Mouse (Mus musculus) forebrain, embryonic 14.5 days (tissue): ENCODE measurements around the gene Ppfibp1. TPM values are rescaled to one million over a fixed set of nuclear protein-coding genes. Genes with fewer than 3 reads are reported as not detected.
A peak's percentile ranks its signal among the peaks of the same experiment; 100 is the strongest.

ENCODE experiments used
- ATAC-seq: fragments of 200-750 bp; cut with Nextera tagmentation; 2 replicates; pipeline ENCODE4 v1.8.0; 2017; ENCODE audit warnings: mild to moderate bottlenecking, moderate library complexity
- DNase-seq: peaks from one replicate; pipeline ENCODE4 v3.0.0-alpha.2; 2015; ENCODE audit warnings: low spot score
- H3K27ac ChIP-seq: fragments of 300-500 bp; sonication (generic); 2 replicates; pipeline ENCODE4 v1.5.1; 2014; ENCODE audit warnings: low read depth, mild to moderate bottlenecking, control low read depth, low read length, moderate library complexity
- H3K27me3 ChIP-seq: fragments of 300-500 bp; sonication (generic); replicated peaks from 2 replicates; pipeline ENCODE4 v1.6.1; 2014; ENCODE audit warnings: low read length, control low read depth, mixed read lengths; ENCODE audit not compliant: control insufficient read depth, insufficient read depth
- H3K36me3 ChIP-seq: fragments of 300-500 bp; sonication (generic); 2 replicates; pipeline ENCODE4 v1.6.1; 2014; ENCODE audit warnings: low read length, control low read depth; ENCODE audit not compliant: control insufficient read depth, insufficient read depth
- H3K4me1 ChIP-seq: fragments of 300-500 bp; sonication (generic); 2 replicates; pipeline ENCODE4 v1.6.1; 2014; ENCODE audit warnings: antibody characterized with exemption, low read length, control low read depth; ENCODE audit not compliant: control insufficient read depth, insufficient read depth
- H3K4me2 ChIP-seq: fragments of 300-500 bp; sonication (generic); 2 replicates; pipeline ENCODE4 v1.6.1; 2014; ENCODE audit warnings: mild to moderate bottlenecking, control low read depth, low read length
- H3K4me3 ChIP-seq: fragments of 300-500 bp; sonication (generic); 2 replicates; pipeline ENCODE4 v1.5.1; 2014; ENCODE audit warnings: low read depth, low read length, control low read depth
- H3K9ac ChIP-seq: fragments of 300-500 bp; sonication (generic); 2 replicates; pipeline ENCODE4 v1.6.1; 2014; ENCODE audit warnings: mild to moderate bottlenecking, low read length, control low read depth, moderate library complexity
- H3K9me3 ChIP-seq: fragments of 300-500 bp; sonication (generic); replicated peaks from 2 replicates; pipeline ENCODE4 v1.6.1; 2016; ENCODE audit warnings: low read length, control low read depth, mixed read lengths; ENCODE audit not compliant: control insufficient read depth
- WGBS: fragments of 180-500 bp; shearing (Covaris S2); extraction: QIAGEN DNeasy Blood & Tissue Kit; methylation state at CpG from one replicate; pipeline ENCODE4 v1.1.7; 2014; 5-methylcytosine and 5-hydroxymethylcytosine counted together
- polyA plus RNA-seq: library from polyadenylated mRNA; unstranded; fragments of >200 nt; fragmentation: Nextera tagmentation; extraction: Ambion mirVana; gene quantifications from 2 replicates; pipeline ENCODE4 v1.2.1, GENCODE M21; 2014

Ppfibp1 gene
- polyA plus RNA-seq, 1 experiment from 2014 or later, result 10.9 TPM

DNA sequence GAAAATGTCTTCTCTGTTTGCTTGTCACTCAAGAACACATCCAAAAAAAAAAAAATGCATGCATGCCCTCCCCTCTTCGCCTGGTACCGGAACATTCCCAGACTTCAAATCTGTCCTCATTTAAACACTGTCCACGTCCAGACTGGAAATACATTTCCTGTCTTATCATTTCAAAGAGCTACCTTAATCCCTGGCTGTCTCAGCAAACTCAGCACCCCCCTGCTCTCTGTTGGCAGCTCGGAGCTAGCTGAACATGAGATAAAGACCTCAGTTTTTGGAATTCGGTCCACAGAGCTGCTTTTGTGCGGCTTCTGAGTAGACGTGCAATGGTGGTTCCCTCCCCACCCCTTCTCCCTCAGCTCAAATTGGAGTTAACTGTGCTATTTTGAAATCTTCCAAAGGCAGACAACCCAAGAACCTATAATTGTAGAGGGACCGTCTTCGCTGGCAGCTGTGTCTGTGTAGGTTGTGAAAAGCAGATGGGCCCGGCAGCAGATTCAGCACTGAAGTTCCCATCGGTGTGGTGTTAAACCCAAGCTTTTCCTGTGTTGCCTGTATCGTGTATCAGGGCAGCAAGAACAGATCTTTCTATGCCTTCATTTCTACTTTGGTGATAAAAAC, 10.8 kb upstream of the Ppfibp1 start:
- ATAC-seq (no peak), DNase-seq (no peak)
- Histone ChIP-seq H3K4me2 (no peak overlapping the region), H3K27ac (no peak overlapping the region), H3K9ac (no peak overlapping the region), H3K4me3 (no peak overlapping the region), H3K36me3 (no peaks in the 10 kb centered on the region), H3K9me3 (peaks cover 3% of the 10 kb centered on the region; the same call in 1 of the 2 replicates), H3K4me1 (peaks cover 2% of the 10 kb centered on the region; the same call in 1 of the 2 replicates), H3K27me3 (no peaks in the 10 kb centered on the region)
- WGBS, result 86% methylated on average over 12 of the region's 12 CpGs

DNA sequence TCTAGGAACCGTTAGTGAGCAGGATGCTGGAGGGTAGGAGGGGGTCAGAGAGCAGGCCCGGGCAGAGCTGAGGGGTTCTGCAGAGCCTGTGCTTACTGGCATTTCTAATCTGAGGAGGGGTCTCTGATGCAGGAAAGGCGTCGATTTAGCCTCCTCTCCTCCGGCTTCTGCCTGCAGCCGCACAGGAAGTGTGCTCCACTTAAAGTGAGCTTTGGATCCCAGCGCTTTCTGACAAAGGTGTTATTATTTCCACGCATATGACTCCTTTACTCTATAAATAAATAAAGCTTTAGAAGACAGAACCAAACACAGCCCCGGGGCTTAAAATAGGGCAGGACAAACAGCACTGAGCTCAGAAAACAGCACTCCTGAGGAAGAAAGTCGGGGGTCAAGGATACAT, 9.4 kb upstream of the Ppfibp1 start:
- Histone ChIP-seq H3K4me2 (no peak overlapping the region), H3K9ac (no peak overlapping the region), H3K36me3 (no peaks in the 10 kb centered on the region), H3K4me1 (peaks cover 2% of the 10 kb centered on the region; the same call in 1 of the 2 replicates), H3K27ac (no peak overlapping the region), H3K27me3 (no peaks in the 10 kb centered on the region), H3K9me3 (peaks cover 3% of the 10 kb centered on the region; the same call in 1 of the 2 replicates), H3K4me3 (no peak overlapping the region)
- ATAC-seq (peak; percentile 15; the same call in 1 of the 2 replicates), DNase-seq (no peak)
- 12% methylated on average over 10 of the region's 10 CpGs for WGBS

DNA sequence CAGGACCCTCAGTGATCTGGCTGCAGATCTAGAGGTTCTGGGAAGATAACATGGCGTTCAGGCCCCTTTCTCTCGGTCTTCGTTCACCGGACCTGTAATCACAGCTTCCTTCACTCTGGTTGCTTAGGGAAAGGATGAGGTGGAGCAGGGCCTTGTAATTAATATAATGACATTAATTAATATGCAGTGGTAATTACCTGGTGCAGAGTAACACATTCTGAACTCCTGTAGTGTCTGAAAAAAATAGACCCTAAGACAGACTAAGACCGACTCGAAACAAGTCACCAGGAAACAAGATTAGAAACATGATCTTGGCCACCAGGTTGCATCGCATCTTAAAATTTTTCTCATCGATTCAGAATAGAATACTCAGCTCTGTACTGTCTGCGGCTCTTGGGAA, 8.4 kb upstream of the Ppfibp1 start:
- ATAC-seq, result no peak
- H3K4me3 ChIP-seq, result no peak overlapping the region
- no peak overlapping the region for H3K9ac ChIP-seq
- no peak overlapping the region for H3K4me2 ChIP-seq
- DNase-seq, result no peak
- no peak overlapping the region for H3K27ac ChIP-seq
- H3K9me3 ChIP-seq, result peaks cover 3% of the 10 kb centered on the region; the same call in 1 of the 2 replicates
- H3K36me3 ChIP-seq, result no peaks in the 10 kb centered on the region
- peaks cover 2% of the 10 kb centered on the region; the same call in 1 of the 2 replicates for H3K4me1 ChIP-seq
- no peaks in the 10 kb centered on the region for H3K27me3 ChIP-seq
- WGBS, result 51% methylated on average over 9 of the region's 9 CpGs

DNA sequence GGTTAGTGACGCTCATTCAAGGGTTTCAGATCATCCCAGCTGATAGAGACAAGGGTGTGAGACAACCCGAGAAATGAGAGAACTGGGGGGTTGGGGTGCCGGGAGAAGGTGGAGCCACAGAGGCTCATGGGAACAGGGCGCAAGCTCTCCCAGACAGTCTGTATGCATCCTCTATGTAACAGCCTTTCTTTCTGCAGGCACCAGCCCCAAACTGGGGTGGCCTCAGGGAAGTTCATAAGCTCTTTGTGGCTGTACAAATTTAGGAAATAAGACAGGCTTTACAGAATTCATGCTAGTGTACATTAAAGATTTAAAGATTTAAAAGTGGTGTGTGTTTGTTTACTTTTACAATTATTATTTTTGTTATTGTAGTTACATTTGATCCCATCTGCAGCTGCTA, 8.0 kb upstream of the Ppfibp1 start:
- no peak overlapping the region for H3K4me2 ChIP-seq
- H3K9ac ChIP-seq, result no peak overlapping the region
- WGBS, result 60% methylated on average over 4 of the region's 4 CpGs
- DNase-seq, result no peak
- ATAC-seq, result no peak
- H3K4me3 ChIP-seq, result no peak overlapping the region
- no peak overlapping the region for H3K27ac ChIP-seq
- H3K4me1 ChIP-seq, result peaks cover 2% of the 10 kb centered on the region; the same call in 1 of the 2 replicates
- no peaks in the 10 kb centered on the region for H3K36me3 ChIP-seq
- peaks cover 3% of the 10 kb centered on the region; the same call in 1 of the 2 replicates for H3K9me3 ChIP-seq
- H3K27me3 ChIP-seq, result no peaks in the 10 kb centered on the region

DNA sequence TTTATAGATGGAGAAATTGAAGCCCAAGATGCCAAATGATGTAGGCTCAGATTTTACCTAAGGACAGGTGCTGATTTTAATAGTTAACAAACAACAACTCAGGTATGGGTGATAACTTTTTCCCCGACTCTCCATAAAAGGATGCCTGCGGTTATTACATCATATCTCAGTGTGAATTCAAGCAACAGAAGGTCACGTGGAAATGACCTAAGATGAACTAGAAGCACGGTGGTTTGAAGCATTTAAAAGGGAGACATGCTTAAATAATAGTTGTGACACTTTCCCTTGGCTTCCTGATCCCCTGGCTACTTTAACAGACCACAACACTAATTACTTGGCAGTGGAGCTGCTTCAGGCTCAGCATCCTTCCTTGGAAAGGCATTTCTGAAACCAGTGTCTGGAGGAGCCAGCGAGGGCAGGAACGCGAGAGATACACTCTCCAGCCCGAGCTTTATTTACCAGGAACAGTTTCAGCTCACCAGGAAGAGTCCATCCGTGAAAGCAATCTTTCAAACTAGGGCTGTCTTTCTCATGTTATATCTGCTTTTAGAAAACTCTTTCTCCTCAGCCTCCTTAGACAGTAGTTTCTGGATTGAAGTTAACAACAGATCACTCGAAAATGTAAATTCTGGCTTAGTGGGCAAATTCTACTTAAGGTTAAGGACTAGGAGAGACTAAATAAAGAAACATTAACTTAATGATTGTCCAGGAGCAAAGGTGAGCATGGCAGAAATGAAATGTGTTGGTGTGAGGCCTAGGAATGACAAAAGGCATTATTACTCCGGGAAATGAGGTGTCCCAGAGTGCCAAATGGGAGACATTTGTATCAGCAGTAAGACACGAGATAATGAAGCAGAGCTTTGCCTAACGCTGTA, 6.2 kb upstream of the Ppfibp1 start:
- H3K9ac ChIP-seq, result no peak overlapping the region
- H3K4me2 ChIP-seq, result no peak overlapping the region
- H3K4me1 ChIP-seq, result peaks cover 2% of the 10 kb centered on the region; the same call in 1 of the 2 replicates
- no peaks in the 10 kb centered on the region for H3K9me3 ChIP-seq
- ATAC-seq (no peak), DNase-seq (no peak)
- H3K4me3 ChIP-seq, result no peak overlapping the region
- WGBS, result 65% methylated on average over 13 of the region's 13 CpGs
- H3K27me3 ChIP-seq, result no peaks in the 10 kb centered on the region; the same call in 1 of the 2 replicates
- H3K27ac ChIP-seq, result no peak overlapping the region
- H3K36me3 ChIP-seq, result no peaks in the 10 kb centered on the region

DNA sequence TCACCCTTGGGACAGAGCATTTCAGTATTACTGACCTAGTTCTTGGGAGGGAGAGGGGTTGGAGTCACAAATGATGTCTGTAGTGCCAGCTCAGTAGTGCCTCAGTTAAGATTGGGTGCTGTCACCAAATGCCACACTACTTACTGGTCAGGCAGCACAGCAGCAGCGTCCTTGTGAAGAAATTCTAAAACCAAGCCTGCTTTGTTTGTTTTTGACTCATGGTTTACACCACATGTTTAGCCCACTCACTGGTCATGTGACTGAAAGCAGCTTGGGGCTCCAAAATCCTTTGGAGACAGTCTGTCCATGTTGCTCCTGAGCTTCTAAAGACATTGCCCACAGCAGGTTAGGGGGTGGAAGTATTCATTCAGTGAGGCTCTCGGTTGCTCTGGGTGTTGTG, 4.9 kb upstream of the Ppfibp1 start:
- no peaks in the 10 kb centered on the region for H3K36me3 ChIP-seq
- H3K27ac ChIP-seq, result no peak overlapping the region
- H3K27me3 ChIP-seq, result no peaks in the 10 kb centered on the region; the same call in 1 of the 2 replicates
- H3K4me3 ChIP-seq, result no peak overlapping the region
- no peak overlapping the region for H3K9ac ChIP-seq
- H3K9me3 ChIP-seq, result no peaks in the 10 kb centered on the region
- peaks cover 2% of the 10 kb centered on the region; the same call in 1 of the 2 replicates for H3K4me1 ChIP-seq
- 64% methylated on average over 2 of the region's 2 CpGs for WGBS
- ATAC-seq, result no peak
- H3K4me2 ChIP-seq, result no peak overlapping the region
- no peak for DNase-seq

DNA sequence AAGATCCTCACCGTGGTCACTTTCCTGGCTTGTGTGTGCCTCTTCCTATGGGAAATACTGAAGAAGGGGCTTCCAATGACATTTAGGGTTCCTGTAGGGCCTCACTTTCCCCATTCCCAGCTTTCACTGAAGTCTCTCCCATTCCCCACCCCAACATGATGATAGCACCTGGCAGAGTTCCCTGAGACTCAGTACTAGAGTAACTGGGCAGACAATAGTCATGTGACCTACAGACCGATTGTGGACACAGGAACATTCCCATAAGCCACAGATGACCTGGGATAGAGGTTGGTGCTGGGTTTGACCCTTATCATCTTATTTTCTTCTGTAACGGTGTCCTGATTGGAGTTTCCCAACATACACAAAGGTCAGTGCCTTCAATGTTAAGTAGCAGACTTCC, 4.1 kb upstream of the Ppfibp1 start:
- WGBS, result 94% methylated on average over 3 of the region's 3 CpGs
- no peak for DNase-seq

DNA sequence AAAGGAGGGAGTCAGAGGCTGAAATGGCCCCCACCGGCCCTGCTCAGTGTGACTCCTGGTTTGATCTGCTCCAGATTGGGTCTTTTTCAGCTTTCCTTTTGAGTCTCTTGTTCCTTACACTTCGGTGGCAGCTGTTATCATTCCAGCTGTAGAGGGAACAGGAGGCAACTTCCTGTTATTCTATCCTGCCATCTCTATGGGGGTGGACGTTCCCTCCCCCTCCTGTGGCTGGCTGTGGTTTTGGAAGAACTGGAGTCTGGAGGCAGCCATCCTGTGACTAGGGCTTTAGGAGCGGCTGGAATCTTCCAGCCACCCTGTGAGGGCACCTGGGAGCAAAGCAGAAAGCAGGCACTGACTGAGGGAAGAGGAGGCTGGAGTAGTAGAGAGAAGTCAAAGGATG, 3.4 kb upstream of the Ppfibp1 start:
- WGBS, result 59% methylated on average over 4 of the region's 4 CpGs
- H3K4me3 ChIP-seq, result no peak overlapping the region
- no peak overlapping the region for H3K4me2 ChIP-seq
- H3K27ac ChIP-seq, result no peak overlapping the region
- no peaks in the 10 kb centered on the region; the same call in 1 of the 2 replicates for H3K27me3 ChIP-seq
- no peaks in the 10 kb centered on the region for H3K36me3 ChIP-seq
- H3K4me1 ChIP-seq, result no peaks in the 10 kb centered on the region
- no peak overlapping the region for H3K9ac ChIP-seq
- DNase-seq (no peak), ATAC-seq (no peak)
- H3K9me3 ChIP-seq, result no peaks in the 10 kb centered on the region

More for the DNA sequence above, 4.1 kb upstream of the Ppfibp1 start:
- no peak overlapping the region for H3K4me3 ChIP-seq
- ATAC-seq, result no peak
- no peak overlapping the region for H3K27ac ChIP-seq
- H3K9ac ChIP-seq, result no peak overlapping the region
- H3K36me3 ChIP-seq, result no peaks in the 10 kb centered on the region
- no peaks in the 10 kb centered on the region; the same call in 1 of the 2 replicates for H3K27me3 ChIP-seq
- no peaks in the 10 kb centered on the region for H3K9me3 ChIP-seq
- H3K4me2 ChIP-seq, result no peak overlapping the region
- H3K4me1 ChIP-seq, result no peaks in the 10 kb centered on the region; the same call in 1 of the 2 replicates
